Mouse (Mus musculus) heart, postnatal 36 days (tissue): ENCODE measurements around the gene Mrm2. TPM values are rescaled to one million over a fixed set of nuclear protein-coding genes. Genes with fewer than 3 reads are reported as not detected.
"Not testable (repeated sequence)": the region's sequence is repeated elsewhere in the genome, so short reads cannot be mapped to it uniquely, and the experiment has no call there.

Experiments used
- DNase-seq, 2 experiments: peaks; one replicate each; pipeline ENCODE4 v3.0.0; 2021 to 2022
- intact Hi-C: fragments of 180-260 bp; cut with DNase I; formaldehyde crosslinking; loops from one replicate; pipeline ENCODE4 v1.15.1; 2025
- total RNA-seq, 2 experiments: library from RNA; stranded (reverse); gene quantifications; 2 replicates each; pipeline ENCODE4 v1.2.3; 2021

Mrm2 gene
- 10 to 100 TPM; 10.5 to 11.0 TPM for total RNA-seq

DNA sequence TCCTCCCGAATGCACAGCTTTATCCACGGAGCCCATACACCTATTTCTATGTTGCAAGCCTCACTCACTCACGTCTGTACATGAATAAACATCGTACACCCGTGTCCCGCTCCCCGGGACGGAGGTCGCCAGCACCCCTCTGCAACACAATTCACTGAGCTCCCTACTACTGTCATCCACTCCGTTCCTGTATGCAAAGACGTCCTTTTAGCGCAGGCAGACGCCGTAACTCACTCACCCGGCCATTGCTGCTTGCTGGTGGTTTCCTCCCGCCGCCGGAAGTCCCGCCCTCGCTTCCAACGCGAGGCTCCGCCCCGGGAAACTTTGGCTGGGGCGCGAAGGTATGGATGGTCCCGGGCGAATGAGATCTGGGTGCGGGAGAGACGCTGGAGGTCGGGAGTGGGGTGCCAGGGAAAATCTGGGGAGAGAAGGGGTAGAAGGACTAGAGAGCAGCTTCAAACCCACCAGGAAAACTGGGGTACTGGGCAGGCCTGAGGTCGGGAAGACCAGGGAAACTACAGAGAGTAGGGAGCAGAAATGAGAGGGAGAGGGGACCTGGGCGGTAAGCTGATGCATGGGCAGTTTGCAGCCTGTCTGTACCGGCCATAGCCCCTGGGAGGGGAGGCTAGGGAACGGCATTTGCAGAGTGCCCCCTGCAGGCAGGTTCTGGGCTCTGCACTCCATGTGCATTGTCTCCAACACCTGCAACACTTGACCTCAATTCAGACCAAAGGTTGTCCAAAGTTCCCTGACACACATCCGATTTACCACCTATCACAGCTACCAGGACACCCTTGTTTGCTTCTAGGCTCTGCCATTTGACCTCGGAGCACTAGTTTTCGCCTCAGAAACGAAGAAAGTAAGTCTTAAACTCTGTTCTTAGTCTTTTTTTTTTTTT is at the start of gene Mrm2:
Gene Mrm2, minus strand, starts transcription at position 284 of the 898 bp plus-strand sequence.
- intact Hi-C loops, result loop anchor here (2.0 to 5.0 kb wide), 2 partner anchors 80 to 493 kb away; no protein-coding TSS in a partner anchor
- peak; percentile 89 to 90 for DNase-seq

DNA sequence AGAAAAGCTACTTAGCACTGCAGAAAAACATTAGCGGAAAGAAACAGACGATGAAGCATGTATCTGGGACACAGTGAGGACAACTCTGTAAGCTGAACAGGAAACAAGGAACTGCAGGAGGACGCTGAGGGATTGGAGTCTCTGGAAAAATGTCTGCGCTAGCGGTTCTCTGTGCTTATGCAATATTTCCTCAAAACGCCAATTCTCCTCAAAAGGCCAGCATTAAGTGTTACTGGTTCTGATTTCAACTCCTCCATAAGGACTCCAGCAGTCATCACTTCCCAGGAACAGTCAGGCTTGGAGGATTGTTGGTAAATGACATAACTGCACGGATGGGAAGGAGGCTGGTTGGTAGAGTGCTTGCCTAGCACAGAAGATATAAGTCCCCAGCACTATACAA is 49.5 kb upstream of the Mrm2 start:
- intact Hi-C loops, result no loop called here
- no peak for DNase-seq

DNA sequence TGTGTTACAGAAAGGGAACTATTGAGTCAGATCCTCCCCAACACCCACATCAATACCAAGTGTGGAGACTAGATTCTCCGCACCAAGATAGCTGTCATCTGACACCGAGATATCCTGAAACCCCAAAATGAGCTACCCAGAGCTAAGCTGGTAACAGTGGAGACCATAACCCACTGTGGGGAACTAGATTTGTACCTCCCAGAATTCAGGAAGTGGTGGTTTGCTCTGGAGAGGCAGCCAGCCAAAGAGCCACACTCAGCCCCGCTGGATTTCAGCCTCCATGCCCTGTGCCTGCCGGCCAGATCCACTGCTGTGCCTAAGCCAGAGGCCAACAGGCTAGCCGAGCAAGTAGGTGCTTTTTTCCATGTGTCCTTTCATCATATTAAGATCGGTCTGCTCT is 47.6 kb upstream of the Mrm2 start:
- intact Hi-C loops, result no loop called here
- DNase-seq, result no peak

DNA sequence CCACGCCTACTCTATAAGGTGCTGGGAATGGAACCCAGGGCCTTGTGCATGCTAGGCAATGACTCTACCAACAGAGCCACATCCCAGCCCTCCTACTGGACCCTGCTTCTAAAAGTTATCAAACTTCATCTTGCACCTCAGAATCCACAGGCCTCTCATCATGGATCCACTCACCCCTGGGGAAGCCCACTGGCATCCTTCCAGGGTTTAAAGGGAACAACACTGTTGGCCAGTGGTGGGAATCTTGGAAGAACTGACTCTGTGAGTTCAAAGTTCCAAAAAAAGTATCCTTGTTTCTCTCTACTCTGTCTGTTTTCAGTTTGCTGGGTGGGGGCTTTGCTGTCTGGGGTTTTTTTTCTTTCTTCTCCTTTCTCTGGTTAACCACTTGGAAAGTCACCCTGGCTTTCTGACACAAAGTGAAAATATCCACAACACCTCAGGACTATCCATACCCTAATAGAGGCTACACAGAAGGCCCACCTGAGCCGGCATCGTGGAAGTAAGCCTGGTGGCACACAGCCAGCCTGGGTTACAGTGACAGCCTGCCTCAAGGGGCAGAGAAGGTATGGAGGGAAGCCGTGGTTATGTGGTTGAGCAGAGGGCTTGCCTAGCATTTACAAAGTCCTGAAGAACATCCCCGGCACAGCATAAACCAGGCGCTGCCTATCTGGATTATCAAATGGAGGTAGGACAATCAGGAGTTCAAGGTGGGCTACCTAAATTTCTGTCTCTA is 46.6 kb upstream of the Mrm2 start:
- intact Hi-C loops, result no loop called here
- DNase-seq, result no peak

DNA sequence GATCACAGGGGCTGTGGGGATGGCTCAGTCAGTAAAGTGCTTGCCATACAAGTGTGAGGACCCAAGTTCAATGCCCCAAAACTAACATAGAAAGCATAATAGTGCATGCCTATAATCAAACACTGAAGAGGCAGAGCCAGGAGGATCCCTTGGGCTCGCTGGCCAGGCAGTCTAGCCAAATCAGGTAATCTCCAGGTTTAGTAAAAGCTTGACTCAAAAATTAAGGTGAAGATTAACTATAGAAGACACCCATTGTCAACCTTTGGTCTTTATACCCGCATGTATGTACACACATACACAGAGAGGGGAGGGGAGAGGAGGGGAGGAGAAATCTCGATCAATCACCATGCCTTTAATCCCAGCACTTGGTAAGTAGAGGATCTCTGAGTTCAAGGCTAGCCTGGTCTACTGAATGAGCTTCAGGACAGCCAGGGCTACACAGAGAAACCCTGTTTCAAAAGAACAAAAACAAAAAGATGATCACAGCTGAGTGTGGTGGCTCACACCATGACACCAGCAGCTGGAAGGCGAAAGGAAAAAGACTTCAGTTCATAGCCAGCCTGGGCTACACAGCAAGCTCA is 43.6 kb upstream of the Mrm2 start:
- DNase-seq, result no peak
- intact Hi-C loops, result no loop called here

DNA sequence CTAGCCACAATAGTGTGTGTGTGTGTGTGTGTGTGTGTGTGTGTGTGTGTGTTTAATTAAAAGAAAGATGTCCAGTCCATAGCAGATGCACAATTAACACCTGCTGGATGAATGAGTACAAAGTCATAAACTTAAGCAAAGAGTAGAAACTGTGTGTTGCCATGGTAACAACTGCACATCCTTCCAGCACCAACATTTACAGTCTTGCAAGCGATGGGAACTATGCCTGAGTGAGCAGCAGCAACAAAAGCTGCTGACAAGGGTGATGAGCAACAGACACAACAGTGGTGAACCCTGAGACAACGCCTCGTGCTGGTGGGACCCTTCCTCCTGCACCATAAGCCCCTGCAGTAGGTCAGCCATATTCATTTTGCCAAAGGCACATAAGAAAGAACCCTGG is 42.5 kb upstream of the Mrm2 start:
- intact Hi-C loops, result no loop called here
- DNase-seq, result no peak

DNA sequence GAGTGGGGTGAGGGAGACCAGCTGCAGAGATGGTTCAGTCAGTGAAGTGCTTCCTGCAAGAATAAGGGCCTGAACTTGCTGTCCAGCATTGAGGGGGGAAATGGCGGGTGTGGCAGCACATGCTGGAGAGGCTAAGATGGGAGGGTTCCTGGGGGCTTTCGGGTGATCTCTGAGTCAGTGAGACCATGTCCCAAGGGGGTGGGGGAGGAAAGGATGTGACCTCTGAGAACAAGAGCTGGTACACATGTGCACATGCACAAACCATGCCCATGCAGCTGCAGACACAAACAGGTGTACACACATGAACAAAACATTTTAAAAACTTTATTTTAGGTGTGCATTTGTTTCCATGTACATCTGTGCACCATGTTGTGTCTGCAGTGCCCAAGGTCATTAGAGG is 42.0 kb upstream of the Mrm2 start:
- no peak for DNase-seq
- intact Hi-C loops, result no loop called here

DNA sequence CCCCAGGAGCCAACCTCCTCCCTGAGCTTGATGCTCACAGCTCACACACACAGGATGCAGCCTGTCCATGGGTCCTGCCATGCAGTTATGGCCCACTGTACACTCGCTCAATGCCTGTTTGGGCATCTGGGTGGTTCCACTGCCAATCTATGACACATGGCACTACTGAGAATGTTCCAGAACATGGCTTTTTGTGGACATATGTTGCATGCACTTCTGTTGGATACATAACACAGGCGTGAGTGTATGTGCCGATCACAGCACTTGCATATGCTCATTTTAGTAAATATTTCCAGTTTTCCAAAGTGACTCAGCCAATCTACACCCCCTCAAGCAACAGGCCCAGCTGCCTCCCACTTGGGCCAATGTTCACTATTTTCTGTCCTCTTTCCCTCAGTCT is 40.0 kb upstream of the Mrm2 start:
- DNase-seq, result no peak
- intact Hi-C loops, result no loop called here

DNA sequence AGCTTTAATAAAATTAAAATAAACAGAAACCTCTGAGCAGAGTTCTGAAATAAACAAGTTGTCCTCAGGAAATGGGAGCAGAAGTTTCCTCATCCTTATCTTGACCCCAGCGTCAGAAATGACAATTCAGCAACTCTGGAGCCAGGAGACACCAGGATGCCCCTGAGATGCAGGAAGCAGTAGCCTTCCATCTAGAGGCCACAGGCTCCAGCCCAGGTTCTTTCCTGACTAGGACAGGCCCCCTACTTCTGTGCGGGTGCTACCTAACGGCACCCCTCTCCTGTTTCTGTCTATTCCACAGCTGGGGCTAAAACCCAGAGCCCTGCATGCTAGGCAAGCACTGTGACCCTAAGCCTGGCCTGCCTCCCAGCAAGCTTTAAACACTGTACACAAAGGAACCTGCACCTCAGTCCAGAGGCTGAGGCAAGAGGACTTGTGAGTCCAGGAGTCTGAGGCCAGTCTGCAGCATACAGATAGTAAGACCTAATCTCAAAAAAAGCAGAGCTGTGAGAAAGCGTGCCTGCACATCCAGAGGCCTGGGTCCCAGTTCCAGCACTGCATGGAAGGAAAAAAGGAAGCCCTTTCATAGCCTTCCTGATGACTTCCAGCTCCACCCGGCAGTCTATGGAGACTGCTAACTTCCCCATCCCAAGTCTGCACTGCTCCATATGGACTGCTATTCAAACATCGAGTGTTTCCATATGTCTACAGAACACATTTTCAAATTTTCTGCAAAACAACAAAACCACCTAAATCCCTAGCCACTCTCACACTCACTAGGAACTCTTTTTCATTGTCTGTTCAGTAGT is 39.0 kb upstream of the Mrm2 start:
- intact Hi-C loops, result no loop called here
- DNase-seq, result peak; percentile 18 to 51

DNA sequence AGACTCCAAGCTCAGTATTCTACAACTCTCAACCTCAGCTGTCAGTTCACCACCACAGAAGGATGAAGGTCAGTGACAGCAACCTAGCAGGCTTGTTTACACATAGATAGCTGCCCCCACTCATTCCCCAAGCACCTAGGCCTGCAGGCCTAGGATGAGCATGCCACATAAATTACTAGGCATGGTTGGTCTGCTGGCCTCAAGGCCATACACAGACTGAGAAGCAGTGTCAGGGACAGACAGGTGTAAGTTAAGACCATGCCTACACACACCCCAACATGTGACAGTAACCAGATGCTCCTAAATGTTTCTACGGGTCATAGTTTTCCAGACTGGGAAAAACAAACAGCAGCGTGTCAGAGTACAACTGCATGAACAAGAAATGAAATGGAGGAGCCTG is 37.8 kb upstream of the Mrm2 start:
- intact Hi-C loops, result no loop called here
- no peak for DNase-seq

DNA sequence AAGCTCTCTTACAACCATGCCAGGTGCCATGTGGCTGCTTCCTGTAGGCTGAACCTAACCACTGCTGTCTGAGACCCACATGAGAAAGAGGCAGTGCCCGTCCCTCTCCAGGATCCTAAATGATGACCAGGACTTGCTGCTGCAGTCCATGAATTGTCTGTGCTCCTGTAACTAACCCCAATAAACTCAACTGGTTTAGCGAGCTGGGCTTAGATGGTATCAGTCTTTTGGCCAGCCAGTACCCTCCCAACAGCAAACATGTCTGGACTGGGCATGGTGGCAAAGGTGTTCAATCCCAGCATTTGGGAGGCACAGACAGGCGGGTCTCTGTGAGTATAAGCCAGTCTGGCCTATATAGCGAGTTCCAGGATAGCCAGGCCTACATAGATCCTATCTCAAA is 37.2 kb upstream of the Mrm2 start:
- no peak for DNase-seq
- intact Hi-C loops, result no loop called here

DNA sequence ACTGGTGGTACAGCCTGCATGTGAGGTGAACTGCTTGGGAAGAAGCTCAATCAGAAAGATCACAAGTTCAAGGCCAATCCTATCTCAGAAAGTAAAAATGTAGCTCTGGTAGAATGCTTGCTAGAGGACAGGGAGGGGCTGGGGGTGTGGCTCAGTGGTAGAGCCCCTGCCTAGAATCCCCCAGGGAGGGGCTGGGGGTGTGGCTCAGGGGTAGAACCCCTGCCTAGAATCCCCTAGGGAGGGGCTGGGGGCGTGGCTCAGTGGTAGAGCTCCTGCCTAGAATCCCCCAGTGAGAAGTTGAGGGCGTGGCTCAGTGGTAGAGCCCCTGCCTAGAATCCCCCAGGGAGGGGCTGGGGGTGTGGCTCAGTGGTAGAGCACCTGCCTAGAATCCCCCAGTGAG is 36.4 kb upstream of the Mrm2 start:
- DNase-seq, intact Hi-C loops: not testable (repeated sequence)

DNA sequence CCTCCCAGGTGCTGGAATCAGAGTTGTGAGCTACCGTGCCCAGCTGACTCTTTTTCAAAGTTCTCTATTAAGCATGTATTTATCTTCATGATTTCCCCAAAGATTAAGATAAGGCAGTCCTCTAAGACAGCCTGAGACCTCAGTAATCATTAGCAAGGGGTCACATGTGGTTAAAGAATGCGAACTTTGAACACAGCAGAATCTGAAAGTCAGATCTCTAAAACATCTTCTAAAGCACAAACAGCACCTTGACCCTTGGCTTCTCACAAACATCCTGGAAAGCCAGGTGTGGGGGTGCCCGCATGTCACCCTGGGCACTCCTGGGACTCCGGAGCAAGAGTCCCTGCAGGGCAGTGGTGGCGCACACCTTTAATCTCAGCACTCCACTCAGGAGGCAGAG is 32.7 kb upstream of the Mrm2 start:
- no peak for DNase-seq
- intact Hi-C loops, result no loop called here

DNA sequence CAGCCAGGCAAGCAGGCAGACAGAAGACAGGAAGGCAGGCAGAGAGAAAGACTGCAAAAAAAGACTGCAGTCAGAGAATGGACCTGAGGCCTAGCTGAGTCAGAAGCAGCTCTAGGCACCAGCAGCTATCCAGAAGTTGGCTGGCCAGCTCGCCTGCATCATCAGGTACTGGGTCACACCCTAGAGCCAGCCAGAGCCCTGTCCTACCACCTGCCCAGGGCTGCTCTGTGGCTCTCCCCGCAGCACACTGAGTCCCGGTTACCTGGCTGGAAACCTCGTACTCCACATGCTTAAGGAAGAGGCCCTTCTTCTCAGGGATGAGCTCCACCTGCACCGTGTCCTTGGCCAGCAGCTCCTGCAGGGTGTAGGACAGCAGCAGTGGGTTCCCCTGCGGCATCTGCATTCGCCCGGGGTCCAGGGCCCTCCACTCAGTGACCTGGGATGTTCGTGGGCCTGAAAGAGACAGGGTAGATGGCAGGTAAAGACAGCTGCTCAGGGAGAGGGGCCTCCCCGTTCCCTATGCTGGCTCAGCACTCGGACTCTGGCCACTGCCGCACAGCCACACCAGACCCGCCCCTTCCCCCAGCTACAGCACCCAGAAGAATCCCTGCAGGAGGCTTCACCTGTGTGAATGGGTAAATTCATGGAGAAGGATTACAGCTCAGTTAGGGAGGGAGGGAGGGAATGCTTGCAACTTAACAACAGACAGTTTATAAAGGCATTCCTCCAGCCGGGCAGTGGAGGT is 28.4 kb upstream of the Mrm2 start:
- intact Hi-C loops, result no loop called here
- DNase-seq, result no peak

DNA sequence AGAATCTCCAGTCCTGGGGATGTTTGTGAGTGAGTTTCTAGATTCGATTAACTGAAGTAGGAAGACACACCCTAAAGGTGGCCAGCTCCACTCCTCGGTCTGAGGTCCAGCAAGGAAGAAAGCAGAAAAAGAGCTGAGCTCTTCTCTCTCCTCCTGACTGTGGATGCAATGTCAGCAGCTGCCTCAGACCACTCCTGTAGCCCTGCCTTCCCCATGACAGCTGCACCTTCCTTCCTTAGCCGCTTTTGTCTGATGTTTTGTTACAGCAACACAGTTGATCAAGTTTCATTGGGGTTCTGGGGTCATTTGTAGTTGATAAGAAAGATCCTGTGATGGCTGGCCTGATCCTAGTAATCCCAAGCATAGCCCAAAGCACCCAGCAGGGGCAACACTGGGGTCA is 25.8 kb upstream of the Mrm2 start:
- intact Hi-C loops, result no loop called here
- DNase-seq, result no peak

DNA sequence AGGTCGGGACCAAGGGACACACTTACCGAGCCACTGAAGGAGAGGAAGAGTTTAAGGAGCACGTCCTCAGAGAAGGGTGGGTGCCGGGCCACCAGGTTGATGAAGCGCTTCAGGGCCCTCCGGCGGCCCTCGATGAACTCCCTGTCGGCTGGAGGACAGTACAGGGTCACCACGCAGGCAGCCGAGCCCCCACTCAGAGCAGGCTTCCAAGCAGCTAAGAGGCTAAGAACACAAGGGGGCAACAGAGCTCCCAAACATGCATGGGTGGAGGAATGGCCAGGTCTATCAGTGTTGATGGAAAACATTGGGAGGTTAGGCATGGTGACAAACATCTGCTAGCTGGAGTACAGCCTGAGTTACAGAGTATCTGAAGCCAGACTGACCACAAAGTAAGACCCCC is 24.2 kb upstream of the Mrm2 start:
- DNase-seq, result no peak
- intact Hi-C loops, result no loop called here

DNA sequence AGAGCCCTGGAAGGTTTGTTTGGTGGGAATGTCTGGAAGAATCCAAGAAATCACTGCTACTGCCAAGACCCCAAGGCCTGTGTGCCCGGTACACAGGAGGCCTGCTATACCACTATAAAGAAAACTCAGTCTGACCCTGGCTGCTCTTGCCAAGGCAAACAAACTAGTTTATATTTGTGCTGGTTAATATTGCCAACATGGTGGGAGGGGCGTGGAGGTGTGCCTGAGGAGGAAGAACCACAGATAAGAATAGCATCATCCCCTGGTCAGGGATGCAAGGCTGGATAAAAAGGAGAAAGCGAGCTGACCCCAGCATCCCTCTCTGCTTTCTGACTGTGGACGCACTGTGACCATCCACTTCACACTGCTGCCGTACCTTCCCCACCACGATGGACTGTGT is 20.7 kb upstream of the Mrm2 start:
- DNase-seq, result no peak
- intact Hi-C loops, result no loop called here

DNA sequence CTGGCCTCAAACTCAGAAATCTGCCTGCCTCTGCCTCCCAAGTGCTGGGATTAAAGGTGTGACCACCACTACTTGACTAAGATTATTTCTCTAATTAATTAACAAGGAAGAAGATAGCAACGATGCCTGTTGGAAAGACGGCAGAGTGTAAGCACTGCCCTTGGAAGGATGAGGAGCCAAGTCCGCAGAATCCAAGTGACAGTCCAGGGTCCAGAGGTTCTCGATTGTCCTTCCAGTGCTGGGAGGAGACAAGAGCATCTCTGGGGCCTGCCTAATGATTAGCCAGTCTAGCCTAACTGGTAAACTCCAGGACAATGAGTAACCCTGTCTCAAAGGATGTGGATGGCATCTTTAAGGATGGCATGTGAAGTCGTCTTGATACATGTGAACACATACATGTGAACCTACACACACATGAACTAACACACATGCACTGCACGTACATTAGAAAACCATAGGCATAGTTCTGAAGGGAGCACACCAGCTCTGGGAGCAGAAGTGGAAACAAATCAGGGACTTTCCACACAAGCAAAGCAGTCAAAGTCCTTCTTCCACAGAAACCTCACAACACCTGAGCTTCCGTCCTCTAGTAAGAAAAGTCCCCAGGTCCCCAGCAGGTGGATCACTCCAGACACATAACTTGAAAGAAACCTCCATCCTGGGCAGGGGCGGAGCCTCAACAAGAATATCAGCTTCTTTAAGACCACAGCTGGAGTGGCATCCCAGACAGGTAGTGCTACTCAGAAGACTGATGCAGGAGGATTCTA is 19.2 kb upstream of the Mrm2 start:
- no peak for DNase-seq
- intact Hi-C loops, result no loop called here

DNA sequence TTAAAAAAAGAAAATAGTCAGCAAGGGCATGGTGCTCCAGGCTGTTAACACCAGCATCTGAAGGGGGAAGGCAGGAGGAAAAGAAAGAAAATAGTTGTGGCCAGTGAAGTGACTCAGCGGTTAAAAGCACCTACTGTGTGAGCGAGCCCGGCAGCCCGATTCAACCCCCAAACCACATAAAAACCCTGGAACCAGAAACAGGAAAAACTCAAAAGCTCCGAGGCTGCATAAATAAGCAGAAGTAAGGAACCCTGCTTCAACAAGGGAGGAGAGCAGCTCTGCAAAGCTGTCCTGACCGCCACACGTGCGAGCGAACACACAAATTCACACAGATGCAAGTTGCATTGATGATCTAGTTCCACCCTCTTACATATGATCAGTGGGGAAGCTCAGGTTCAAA is 18.2 kb upstream of the Mrm2 start:
- intact Hi-C loops, result no loop called here
- DNase-seq, result no peak
